Mouse (Mus musculus) MEL (cell line): ENCODE data around the gene Pusl1. TPM values are rescaled to one million over a fixed set of nuclear protein-coding genes. Genes with fewer than 3 reads are reported as not detected.

Experiments
- DNase-seq: peaks from one replicate; pipeline ENCODE4 v3.0.0; 2011; ENCODE audit warnings: low read depth, low spot score
- H3K27ac ChIP-seq: 2 replicates; pipeline ENCODE4 v1.5.1; 2012; ENCODE audit warnings: low read depth, mild to moderate bottlenecking, control low read depth, low read length, moderate library complexity; ENCODE audit not compliant: control insufficient read depth
- H3K27me3 ChIP-seq, 2 experiments: fragments of 150-350 bp in 1 of 2; sonication (generic) in 1 of 2; 2 replicates each; pipeline ENCODE4 v1.6.1; 2012; ENCODE audit warnings: low read length in 2 of 2, mild to moderate bottlenecking in 2 of 2, improper control_type of control experiment in 1 of 2, moderate library complexity in 1 of 2; ENCODE audit not compliant: insufficient read depth in 2 of 2, control insufficient read depth in 1 of 2
- H3K36me3 ChIP-seq, 2 experiments: 2 replicates each; pipeline ENCODE4 v1.6.1; 2012 to 2014; ENCODE audit warnings: low read length in 2 of 2, improper control_type of control experiment in 1 of 2, inconsistent platforms in 1 of 2, mild to moderate bottlenecking in 1 of 2; ENCODE audit not compliant: insufficient read depth in 2 of 2, control insufficient read depth in 1 of 2
- H3K4me1 ChIP-seq, 2 experiments: fragments of 150-350 bp in 1 of 2; sonication (generic) in 1 of 2; 2 replicates each; pipeline ENCODE4 v1.6.1; 2012; ENCODE audit warnings: low read length in 2 of 2, improper control_type of control experiment in 1 of 2, mild to moderate bottlenecking in 1 of 2; ENCODE audit not compliant: insufficient read depth in 2 of 2, control insufficient read depth in 1 of 2
- H3K4me3 ChIP-seq, 2 experiments: fragments of 150-350 bp in 1 of 2; sonication (generic) in 1 of 2; 2 replicates each; pipeline ENCODE4 v1.5.1; 2012; ENCODE audit warnings: low read depth in 2 of 2, low read length in 2 of 2, mild to moderate bottlenecking in 2 of 2, moderate library complexity in 2 of 2, control low read depth in 1 of 2, improper control_type of control experiment in 1 of 2; ENCODE audit not compliant: control insufficient read depth in 1 of 2, insufficient read depth in 1 of 2
- H3K79me2 ChIP-seq: 2 replicates; pipeline ENCODE4 v1.6.1; 2012; ENCODE audit warnings: mild to moderate bottlenecking, low read length, moderate library complexity; ENCODE audit not compliant: control insufficient read depth, poor library complexity, insufficient read depth
- H3K9ac ChIP-seq: 2 replicates; pipeline ENCODE4 v1.6.1; 2012; ENCODE audit warnings: low read depth, mild to moderate bottlenecking, control low read depth, low read length, moderate library complexity; ENCODE audit not compliant: control insufficient read depth, poor library complexity, severe bottlenecking
- H3K9me3 ChIP-seq: fragments of 150-350 bp; sonication (generic); replicated peaks from 2 replicates; pipeline ENCODE4 v1.6.1; 2012; ENCODE audit warnings: mild to moderate bottlenecking, low read length, improper control_type of control experiment, moderate library complexity; ENCODE audit not compliant: insufficient read depth
- CHD1 ChIP-seq: IDR thresholded peaks from 2 replicates; pipeline ENCODE4 v1.6.1; 2012; ENCODE audit warnings: low read depth, mild to moderate bottlenecking, inconsistent platforms, low read length, improper control_type of control experiment
- ETS1 ChIP-seq: IDR thresholded peaks from 2 replicates; pipeline ENCODE4 v1.6.1; 2012; ENCODE audit warnings: low read depth, mild to moderate bottlenecking, inconsistent platforms, low read length, improper control_type of control experiment, moderate library complexity
- MAX ChIP-seq: IDR thresholded peaks from 2 replicates; pipeline ENCODE4 v1.6.1; 2011; ENCODE audit warnings: low read length, improper control_type of control experiment
- POLR2AphosphoS5 ChIP-seq: IDR thresholded peaks from 2 replicates; pipeline ENCODE4 v1.6.1; 2012; ENCODE audit warnings: low read depth, borderline replicate concordance, mild to moderate bottlenecking, inconsistent platforms, low read length, moderate library complexity, mixed read lengths
- RAD21 ChIP-seq: IDR thresholded peaks from 2 replicates; pipeline ENCODE4 v1.6.1; 2011; ENCODE audit warnings: mild to moderate bottlenecking, low read depth, low read length, improper control_type of control experiment
- polyA plus RNA-seq, 2 experiments: library from polyadenylated mRNA; stranded (reverse) in 1 of 2; unstranded in 1 of 2; fragments of >175 nt in 1 of 2; fragments of >200 nt in 1 of 2; gene quantifications; 2 replicates each; pipeline versions ENCODE4 v1.2.1 to v1.2.4; 2012; ENCODE audit warnings: low replicate concordance in 2 of 2, low read depth in 1 of 2; ENCODE audit not compliant: insufficient read length in 2 of 2, insufficient read depth in 1 of 2, missing spikeins in 1 of 2
- total RNA-seq: library from RNA; depleted of rRNA; stranded (reverse); fragments of 300-350 nt; gene quantifications from 2 replicates; pipeline ENCODE4 v1.2.3, GENCODE M21; 2012; rRNA removed

The Pusl1 gene
- total and polyA plus RNA-seq, 3 experiments, result 65.2 to 68.4 TPM; not detected in 1

DNA sequence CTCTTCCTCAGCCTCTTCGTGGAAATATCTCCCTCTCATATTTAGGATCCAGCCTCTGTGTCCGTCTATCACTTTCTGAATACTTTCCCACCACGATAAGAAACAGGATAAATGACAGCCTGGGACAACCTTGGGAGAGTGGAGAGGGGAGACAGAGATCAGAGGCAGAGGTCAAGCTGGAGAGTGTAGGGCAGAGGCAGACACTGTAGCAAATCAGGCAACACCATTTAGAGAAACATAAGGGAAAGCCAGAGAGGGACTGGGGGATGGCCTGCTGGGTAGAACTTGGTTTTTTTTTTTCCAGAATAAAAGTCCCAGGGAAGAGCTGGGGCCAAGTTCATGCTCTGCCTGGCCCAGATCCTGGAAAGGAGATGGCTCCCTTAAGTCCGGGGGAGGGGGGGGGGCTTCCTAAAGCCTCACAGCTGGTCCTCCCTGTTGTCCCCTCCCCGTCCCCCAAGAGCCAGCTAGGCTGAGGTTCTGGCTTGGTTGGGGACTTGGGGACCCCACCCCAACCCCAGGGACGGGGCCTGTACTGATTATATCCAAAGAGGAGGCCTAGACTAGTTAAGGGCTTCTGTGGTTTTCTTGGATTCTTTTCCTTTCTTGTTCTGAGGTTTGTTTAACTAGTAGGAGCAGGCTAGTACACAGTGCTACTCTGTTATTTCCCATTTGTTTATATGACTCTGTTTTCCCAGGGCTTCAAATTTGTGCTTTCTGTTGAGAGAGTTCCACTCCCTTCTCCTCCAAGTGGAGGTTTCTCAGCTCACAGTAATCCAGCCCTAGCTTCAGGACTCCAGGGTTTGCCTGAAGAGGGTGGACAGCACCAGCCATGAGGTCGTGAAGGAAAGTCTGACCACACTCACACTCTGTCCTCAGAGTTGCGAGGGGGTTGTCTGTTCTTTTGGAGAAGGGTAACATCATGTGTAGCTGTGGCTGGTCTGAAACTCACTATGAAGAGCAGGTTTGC lies 53.1 kb downstream of the Pusl1 start:
- no peak for DNase-seq
- peaks cover 3% of the 10 kb centered on the region for H3K79me2 ChIP-seq
- H3K4me1 ChIP-seq, result 0 out of 4 replicates have a peak, but pooled peaks cover 0 to 3% of the 10 kb centered on the region in 2 experiments
- H3K27me3 ChIP-seq, result no peaks in the 10 kb centered on the region
- H3K9ac ChIP-seq, result no peak overlapping the region
- H3K4me3 ChIP-seq, result no peak overlapping the region
- H3K27ac ChIP-seq, result no peak overlapping the region
- TF ChIP-seq MAX (no peak), POLR2AphosphoS5 (no peak), RAD21 (no peak), CHD1 (no peak), ETS1 (no peak)
- no peaks in the 10 kb centered on the region for H3K9me3 ChIP-seq
- H3K36me3 ChIP-seq, result no peaks in the 10 kb centered on the region; a peak in 1 of 4 replicates

Other genes starting within 250 kb of the Pusl1 start
- gene Gm10563, start 246.4 kb downstream of the Pusl1 start, total RNA-seq, result not detected in 2 replicates
- gene Gm10563, start 246.4 kb downstream of the Pusl1 start, polyA plus RNA-seq, result not detected
- gene Mmp23, start 238.4 kb downstream of the Pusl1 start, total RNA-seq, result 1.6 and 1.8 TPM in 2 replicates
- 1 to 10 TPM in 1 of 2 experiments, not detected in 1; 2.4 TPM for gene Mmp23, start 238.4 kb downstream of the Pusl1 start, polyA plus RNA-seq
- gene Mib2, start 222.6 kb downstream of the Pusl1 start, total RNA-seq, result 21.4 and 27.7 TPM in 2 replicates
- 10 to 100 TPM in 1 of 2 experiments, not detected in 1; 38.3 TPM for gene Mib2, start 222.6 kb downstream of the Pusl1 start, polyA plus RNA-seq
- gene Fndc10, start 197.4 kb downstream of the Pusl1 start, total RNA-seq, result 1.1 and 2.6 TPM in 2 replicates
- 1 to 10 TPM in 1 of 2 experiments, not detected in 1; 5.9 TPM for gene Fndc10, start 197.4 kb downstream of the Pusl1 start, polyA plus RNA-seq
- gene Ssu72, start 187.0 kb downstream of the Pusl1 start, total RNA-seq, result 160 and 170 TPM in 2 replicates
- gene Ssu72, start 187.0 kb downstream of the Pusl1 start, polyA plus RNA-seq, result 100 to 1,000 TPM; 140 to 267 TPM
- 0.13 and 0.27 TPM in 2 replicates for gene Tmem240, start 157.0 kb downstream of the Pusl1 start, total RNA-seq
- gene Tmem240, start 157.0 kb downstream of the Pusl1 start, polyA plus RNA-seq, result under 1 TPM in 1 of 2 experiments, not detected in 1; 0.33 TPM
- 198 and 220 TPM in 2 replicates for gene Atad3a, start 130.7 kb downstream of the Pusl1 start, total RNA-seq
- gene Atad3a, start 130.7 kb downstream of the Pusl1 start, polyA plus RNA-seq, result 100 to 1,000 TPM in 1 of 2 experiments, not detected in 1; 232 TPM
- gene Vwa1, start 117.1 kb downstream of the Pusl1 start, total RNA-seq, result 0.33 and 0.42 TPM in 2 replicates
- under 1 TPM in 1 of 2 experiments, not detected in 1; 0.33 TPM for gene Vwa1, start 117.1 kb downstream of the Pusl1 start, polyA plus RNA-seq
- gene Tmem88b, start 105.9 kb downstream of the Pusl1 start, total RNA-seq, result 0.10 and 0.19 TPM in 2 replicates
- under 1 TPM in 1 of 2 experiments, not detected in 1; 0.32 TPM for gene Tmem88b, start 105.9 kb downstream of the Pusl1 start, polyA plus RNA-seq
- gene Ankrd65, start 101.3 kb downstream of the Pusl1 start, total RNA-seq, result 0.12 TPM in 1 of 2 replicates, not detected in the other
- gene Ankrd65, start 101.3 kb downstream of the Pusl1 start, polyA plus RNA-seq, result not detected
- 301 and 346 TPM in 2 replicates for gene Mrpl20, start 88.9 kb downstream of the Pusl1 start, total RNA-seq
- gene Mrpl20, start 88.9 kb downstream of the Pusl1 start, polyA plus RNA-seq, result 100 to 1,000 TPM in 1 of 2 experiments, not detected in 1; 336 TPM
- gene Ccnl2, start 79.3 kb downstream of the Pusl1 start, total RNA-seq, result 38.2 and 46.1 TPM in 2 replicates
- gene Ccnl2, start 79.3 kb downstream of the Pusl1 start, polyA plus RNA-seq, result 100 to 1,000 TPM in 1 of 2 experiments, 10 to 100 TPM in 1; 48.6 to 103 TPM
- gene Aurkaip1, start 60.5 kb downstream of the Pusl1 start, total RNA-seq, result 153 and 166 TPM in 2 replicates
- gene Aurkaip1, start 60.5 kb downstream of the Pusl1 start, polyA plus RNA-seq, result 100 to 1,000 TPM in 1 of 2 experiments, not detected in 1; 203 TPM
- not detected in 2 replicates for gene Mxra8, start 52.1 kb downstream of the Pusl1 start, total RNA-seq
- under 1 TPM in 1 of 2 experiments, not detected in 1; 0.46 TPM for gene Mxra8, start 52.1 kb downstream of the Pusl1 start, polyA plus RNA-seq
- gene Dvl1, start 44.4 kb downstream of the Pusl1 start, total RNA-seq, result 43.4 and 56.8 TPM in 2 replicates
- gene Dvl1, start 44.4 kb downstream of the Pusl1 start, polyA plus RNA-seq, result 10 to 100 TPM in 1 of 2 experiments, not detected in 1; 60.3 TPM
- gene Tas1r3, start 28.4 kb downstream of the Pusl1 start, total RNA-seq, result 0.52 and 0.62 TPM in 2 replicates
- gene Tas1r3, start 28.4 kb downstream of the Pusl1 start, polyA plus RNA-seq, result 10 to 100 TPM in 1 of 2 experiments, 1 to 10 TPM in 1; 1.1 to 54.9 TPM
- 10.9 and 14.0 TPM in 2 replicates for gene Cptp, start 22.3 kb downstream of the Pusl1 start, total RNA-seq
- gene Cptp, start 22.3 kb downstream of the Pusl1 start, polyA plus RNA-seq, result 10 to 100 TPM in 1 of 2 experiments, not detected in 1; 22.6 TPM
- gene Ints11, start 22.2 kb downstream of the Pusl1 start, total RNA-seq, result 78.9 and 82.5 TPM in 2 replicates
- gene Ints11, start 22.2 kb downstream of the Pusl1 start, polyA plus RNA-seq, result 10 to 100 TPM in 1 of 2 experiments, not detected in 1; 96.8 TPM
- 17.6 and 24.5 TPM in 2 replicates for gene Acap3, start within 50 bp of the Pusl1 start, total RNA-seq
- 10 to 100 TPM in 1 of 2 experiments, not detected in 1; 39.1 TPM for gene Acap3, start within 50 bp of the Pusl1 start, polyA plus RNA-seq
- 120 and 121 TPM in 2 replicates for gene Ube2j2, start 52.0 kb upstream of the Pusl1 start, total RNA-seq
- 100 to 1,000 TPM in 1 of 2 experiments, not detected in 1; 172 TPM for gene Ube2j2, start 52.0 kb upstream of the Pusl1 start, polyA plus RNA-seq
- gene C1qtnf12, start 70.5 kb upstream of the Pusl1 start, total RNA-seq, result 1.2 and 1.8 TPM in 2 replicates
- gene C1qtnf12, start 70.5 kb upstream of the Pusl1 start, polyA plus RNA-seq, result 1 to 10 TPM in 1 of 2 experiments, not detected in 1; 2.9 TPM
- gene B3galt6, start 100.9 kb upstream of the Pusl1 start, total RNA-seq, result 6.6 and 9.1 TPM in 2 replicates
- gene B3galt6, start 100.9 kb upstream of the Pusl1 start, polyA plus RNA-seq, result 1 to 10 TPM in 1 of 2 experiments, not detected in 1; 3.8 TPM
- 111 and 114 TPM in 2 replicates for gene Sdf4, start 101.1 kb upstream of the Pusl1 start, total RNA-seq
- gene Sdf4, start 101.1 kb upstream of the Pusl1 start, polyA plus RNA-seq, result 100 to 1,000 TPM in 1 of 2 experiments, not detected in 1; 117 TPM
- 1.6 and 1.7 TPM in 2 replicates for gene Tnfrsf4, start 122.1 kb upstream of the Pusl1 start, total RNA-seq
- 1 to 10 TPM in 1 of 2 experiments, not detected in 1; 2.7 TPM for gene Tnfrsf4, start 122.1 kb upstream of the Pusl1 start, polyA plus RNA-seq
- 13.6 and 16.2 TPM in 2 replicates for gene Tnfrsf18, start 134.4 kb upstream of the Pusl1 start, total RNA-seq
- 1 to 10 TPM in 1 of 2 experiments, not detected in 1; 9.3 TPM for gene Tnfrsf18, start 134.4 kb upstream of the Pusl1 start, polyA plus RNA-seq
- not detected in 2 replicates for gene Ttll10, start 167.6 kb upstream of the Pusl1 start, total RNA-seq
- under 1 TPM in 1 of 2 experiments, not detected in 1; 0.11 TPM for gene Ttll10, start 167.6 kb upstream of the Pusl1 start, polyA plus RNA-seq
- gene 9430015G10Rik, start 218.2 kb upstream of the Pusl1 start, total RNA-seq, result 27.5 and 28.7 TPM in 2 replicates
- 10 to 100 TPM in 1 of 2 experiments, not detected in 1; 52.9 TPM for gene 9430015G10Rik, start 218.2 kb upstream of the Pusl1 start, polyA plus RNA-seq
- gene Rnf223, start 238.7 kb upstream of the Pusl1 start, total RNA-seq, result 0.65 TPM in 2 replicates
- gene Rnf223, start 238.7 kb upstream of the Pusl1 start, polyA plus RNA-seq, result 1 to 10 TPM in 1 of 2 experiments, not detected in 1; 2.5 TPM